Mouse (Mus musculus) megakaryocyte, embryonic 14.5 days (primary cell): ENCODE data around the gene Slc9a3r2.

Source experiments
- FLI1 ChIP-seq: IDR thresholded peaks from 2 replicates; pipeline ENCODE4 v1.6.1; 2012; ENCODE audit warnings: low read length, inconsistent platforms, mixed read lengths
- GATA1 ChIP-seq: IDR thresholded peaks from 3 replicates; pipeline ENCODE4 v1.6.1; 2012; ENCODE audit warnings: mixed read lengths, low read length, inconsistent platforms, borderline replicate concordance

GRCm38 (mm10) chr17:24669545-24670245, 19.6 kb upstream of the Slc9a3r2 start, which contains the start of gene Zfp598:
- TF ChIP-seq GATA1 (no peak), FLI1 (peak; percentile 49; the same call in 1 of the 2 replicates)
